Mouse (Mus musculus) heart, embryonic 14.5 days (tissue): ENCODE measurements around the gene Ms4a1. TPM values are rescaled to one million over a fixed set of nuclear protein-coding genes. Genes with fewer than 3 reads are reported as not detected.
"Not testable (repeated sequence)": the region's sequence is repeated elsewhere in the genome, so short reads cannot be mapped to it uniquely, and the experiment has no call there.

Experiments used
- ATAC-seq: fragments of 200-750 bp; cut with Nextera tagmentation; 2 replicates; pipeline ENCODE4 v1.8.0; 2017; ENCODE audit warnings: low read depth, moderate TSS enrichment; ENCODE audit not compliant: insufficient number of reproducible peaks, insufficient read depth, low FRiP score
- H3K27ac ChIP-seq, 2 experiments: fragments of 200-500 bp in 1 of 2; fragments of 300-500 bp in 1 of 2; sonication (generic) in 1 of 2; replicated peaks in 1 of 2; 2 replicates each; pipeline ENCODE4 v1.5.1; 2012 to 2014; ENCODE audit warnings: low read depth in 2 of 2, low read length in 2 of 2, control low read depth in 1 of 2, mild to moderate bottlenecking in 1 of 2, mixed read lengths in 1 of 2; ENCODE audit not compliant: control insufficient read depth in 1 of 2, insufficient read depth in 1 of 2
- H3K27me3 ChIP-seq: fragments of 300-500 bp; sonication (generic); 2 replicates; pipeline ENCODE4 v1.6.1; 2014; ENCODE audit warnings: mild to moderate bottlenecking, low read length, control low read depth; ENCODE audit not compliant: control insufficient read depth, insufficient read depth
- H3K36me3 ChIP-seq: fragments of 300-500 bp; sonication (generic); 2 replicates; pipeline ENCODE4 v1.6.1; 2014; ENCODE audit warnings: mild to moderate bottlenecking, control low read depth, low read length, mixed read lengths; ENCODE audit not compliant: control insufficient read depth, insufficient read depth
- H3K4me1 ChIP-seq, 2 experiments: fragments of 200-500 bp in 1 of 2; fragments of 300-500 bp in 1 of 2; sonication (generic) in 1 of 2; 2 replicates each; pipeline ENCODE4 v1.6.1; 2012 to 2014; ENCODE audit warnings: low read length in 2 of 2, control low read depth in 1 of 2, mixed read lengths in 1 of 2; ENCODE audit not compliant: control insufficient read depth in 2 of 2, insufficient read depth in 2 of 2
- H3K4me2 ChIP-seq: fragments of 300-500 bp; sonication (generic); 2 replicates; pipeline ENCODE4 v1.6.1; 2014; ENCODE audit warnings: mild to moderate bottlenecking, low read length
- H3K4me3 ChIP-seq, 2 experiments: fragments of 200-500 bp in 1 of 2; fragments of 300-500 bp in 1 of 2; sonication (generic) in 1 of 2; 2 replicates each; pipeline ENCODE4 v1.5.1; 2012 to 2014; ENCODE audit warnings: low read length in 2 of 2, mild to moderate bottlenecking in 2 of 2, control low read depth in 1 of 2, low read depth in 1 of 2, moderate library complexity in 1 of 2; ENCODE audit not compliant: control insufficient read depth in 1 of 2, insufficient read depth in 1 of 2
- H3K9ac ChIP-seq: fragments of 300-500 bp; sonication (generic); 2 replicates; pipeline ENCODE4 v1.6.1; 2014; ENCODE audit warnings: mild to moderate bottlenecking, low read length
- H3K9me3 ChIP-seq: fragments of 300-500 bp; sonication (generic); 2 replicates; pipeline ENCODE4 v1.6.1; 2016; ENCODE audit warnings: low read length, control low read depth; ENCODE audit not compliant: control insufficient read depth
- WGBS: fragments of 180-500 bp; shearing (Covaris S2); extraction: QIAGEN DNeasy Blood & Tissue Kit; methylation state at CpG from one replicate; pipeline ENCODE4 v1.1.7; 2014; 5-methylcytosine and 5-hydroxymethylcytosine counted together
- polyA plus RNA-seq: library from polyadenylated mRNA; unstranded; fragments of >200 nt; fragmentation: Nextera tagmentation; extraction: Ambion mirVana; gene quantifications from 2 replicates; pipeline ENCODE4 v1.2.1, GENCODE M21; 2014

Ms4a1 gene
- not detected in 2 replicates for polyA plus RNA-seq

DNA sequence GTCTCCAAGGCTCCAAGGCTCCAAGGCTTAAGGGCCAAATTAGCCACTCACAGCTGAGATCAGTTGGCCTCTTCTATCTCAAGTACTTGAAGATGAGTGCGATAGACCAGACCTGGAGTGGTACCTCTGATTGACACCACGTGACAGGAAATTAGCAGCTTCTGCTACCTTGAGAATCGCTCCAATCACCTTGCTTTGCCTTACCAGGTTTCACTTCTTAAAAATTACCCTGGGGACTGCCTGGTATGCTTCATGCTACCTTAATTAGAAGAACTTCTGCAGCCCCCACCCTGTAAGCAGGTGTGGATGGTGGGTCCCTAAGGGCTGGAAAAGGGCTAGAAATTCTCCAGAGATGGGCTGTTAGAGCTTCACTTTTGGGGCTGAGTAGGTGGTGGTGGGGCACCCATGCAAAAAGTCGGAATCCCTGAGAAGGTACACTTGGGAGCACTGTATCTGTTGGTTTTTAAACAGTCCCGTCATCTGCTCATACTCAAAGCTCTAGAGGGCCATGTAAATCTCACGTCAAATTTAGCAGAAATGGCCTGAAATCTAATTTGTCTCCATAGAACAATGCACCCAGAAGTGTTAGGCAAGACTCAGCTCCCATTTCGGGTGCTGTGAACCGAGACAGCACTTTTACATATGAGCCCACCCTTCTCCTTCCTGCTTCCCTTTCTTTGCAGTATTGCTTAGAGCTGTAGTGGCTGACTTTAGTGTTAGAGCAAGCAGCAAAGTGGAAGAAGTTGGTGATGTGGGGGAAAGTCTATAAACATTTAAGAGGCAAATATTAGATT lies at the start of gene Ms4a1:
TSS of gene Ms4a1 (minus strand) at position 190 of the 794 bp plus-strand sequence.
- Histone ChIP-seq H3K4me1 (no peaks in the 10 kb centered on the region), H3K27ac (no peak within 1 kb of the TSS), H3K36me3 (no peaks in the 10 kb centered on the region), H3K9ac (no peak within 1 kb of the TSS), H3K4me2 (no peak within 1 kb of the TSS), H3K27me3 (no peaks in the 10 kb centered on the region), H3K9me3 (no peaks in the 10 kb centered on the region), H3K4me3 (no peak within 1 kb of the TSS)
- WGBS: 69% methylated on average over 8 of the region's 8 CpGs
- ATAC-seq: no peak

DNA sequence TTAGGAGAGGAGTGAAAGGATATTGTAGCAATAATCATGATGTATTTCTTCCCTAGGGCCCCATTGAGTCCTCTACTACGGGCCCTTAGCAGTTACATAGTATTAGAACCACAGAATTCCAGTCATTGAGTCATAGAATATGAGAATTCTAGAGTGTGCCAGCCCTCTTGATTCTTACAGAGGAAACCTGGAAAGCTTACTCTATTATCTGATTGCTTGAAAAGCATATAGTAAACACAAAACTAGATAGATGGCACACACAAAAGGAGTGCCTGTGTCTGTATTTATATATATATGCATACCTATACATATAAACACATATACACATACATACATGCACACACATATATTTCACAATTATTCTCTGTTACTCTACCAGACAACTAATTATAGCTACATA lies 48.3 kb upstream of the Ms4a1 start, which contains the start of gene Ms4a14:
TSS of gene Ms4a14 (minus strand) at position 101 of the 400 bp plus-strand sequence.
- 61% methylated on average over 1 of the region's 1 CpGs for WGBS
- ATAC-seq: no peak
- Histone ChIP-seq H3K4me1 (no peaks in the 10 kb centered on the region), H3K4me2 (no peak within 1 kb of the TSS), H3K9ac (no peak within 1 kb of the TSS), H3K4me3 (no peak within 1 kb of the TSS), H3K9me3 (no peaks in the 10 kb centered on the region), H3K36me3 (no peaks in the 10 kb centered on the region), H3K27me3 (no peaks in the 10 kb centered on the region), H3K27ac (no peak within 1 kb of the TSS)

DNA sequence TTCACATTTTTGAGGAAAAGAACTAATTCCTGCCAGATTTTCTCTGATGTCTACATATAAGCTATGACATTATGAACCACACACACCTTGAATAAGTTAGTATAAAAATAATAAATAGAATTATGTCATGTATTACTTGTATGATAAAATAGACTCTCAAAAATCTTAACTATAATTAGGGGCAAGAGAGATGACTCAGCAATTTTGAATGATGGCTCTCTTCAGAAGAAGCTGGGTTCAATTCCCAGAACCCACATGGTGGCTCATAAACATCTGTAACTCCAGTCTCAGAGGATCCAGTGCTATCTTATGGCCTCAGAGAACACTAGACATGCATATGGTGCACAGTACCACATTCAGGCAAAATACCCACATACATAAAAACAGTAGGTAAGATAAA lies 42.8 kb upstream of the Ms4a1 start:
- H3K36me3 ChIP-seq: no peaks in the 10 kb centered on the region
- no peak for ATAC-seq

DNA sequence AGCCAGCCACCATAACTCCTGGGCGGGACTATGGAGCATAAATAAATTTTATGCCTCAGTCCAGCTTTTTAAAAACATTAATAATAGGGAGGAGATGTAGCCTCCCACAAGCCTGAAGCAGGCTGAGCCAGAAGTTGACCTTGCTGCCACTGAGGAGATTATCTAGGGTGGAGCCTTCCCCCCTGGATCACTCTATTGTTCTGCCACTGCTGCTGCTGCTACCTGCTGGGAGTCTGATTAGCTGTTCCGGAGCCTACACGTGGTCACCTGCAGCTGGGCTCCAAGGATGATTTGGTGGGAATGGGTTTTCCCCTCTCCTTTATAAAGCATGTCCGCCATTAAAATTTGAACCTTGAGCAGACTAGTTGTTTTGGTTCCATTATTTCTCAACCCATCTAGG lies 33.5 kb upstream of the Ms4a1 start:
- not testable (repeated sequence) for H3K36me3 ChIP-seq, H3K4me1 ChIP-seq, ATAC-seq, H3K4me2 ChIP-seq, H3K4me3 ChIP-seq, H3K27me3 ChIP-seq, H3K9me3 ChIP-seq, H3K9ac ChIP-seq, H3K27ac ChIP-seq
- 52% methylated on average over 4 of the region's 4 CpGs for WGBS

More for the DNA sequence above, 42.8 kb upstream of the Ms4a1 start:
- Histone ChIP-seq H3K9ac (no peak overlapping the region), H3K9me3 (no peaks in the 10 kb centered on the region), H3K4me2 (no peak overlapping the region), H3K4me3 (no peak overlapping the region), H3K4me1 (no peaks in the 10 kb centered on the region), H3K27ac (no peak overlapping the region), H3K27me3 (no peaks in the 10 kb centered on the region)

DNA sequence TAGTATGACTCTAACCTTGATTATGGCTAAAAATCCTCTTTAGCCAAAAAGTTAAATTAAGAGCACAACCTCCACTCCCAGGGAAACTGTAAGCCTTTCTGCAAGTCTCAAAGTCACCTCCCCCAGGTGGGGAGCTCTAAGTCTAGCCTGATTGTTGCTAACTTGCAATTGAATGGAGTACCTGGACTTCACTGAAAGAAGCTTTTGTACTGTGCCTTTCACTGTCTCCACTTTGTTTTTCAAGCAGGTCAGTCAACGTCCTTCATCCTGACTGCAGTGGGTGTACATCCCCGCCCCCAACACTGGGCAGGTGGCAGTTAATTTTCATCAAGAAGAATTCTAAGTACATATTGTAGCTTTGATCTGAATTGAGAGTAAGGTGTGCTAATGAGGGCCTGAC lies 32.9 kb upstream of the Ms4a1 start:
- no peak for ATAC-seq
- WGBS: 58% methylated on average over 2 of the region's 2 CpGs
- no peaks in the 10 kb centered on the region for H3K4me1 ChIP-seq
- H3K4me2 ChIP-seq: no peak overlapping the region
- H3K27me3 ChIP-seq: no peaks in the 10 kb centered on the region
- H3K4me3 ChIP-seq: no peak overlapping the region
- H3K27ac ChIP-seq: no peak overlapping the region
- H3K9me3 ChIP-seq: no peaks in the 10 kb centered on the region
- H3K36me3 ChIP-seq: no peaks in the 10 kb centered on the region
- no peak overlapping the region for H3K9ac ChIP-seq

DNA sequence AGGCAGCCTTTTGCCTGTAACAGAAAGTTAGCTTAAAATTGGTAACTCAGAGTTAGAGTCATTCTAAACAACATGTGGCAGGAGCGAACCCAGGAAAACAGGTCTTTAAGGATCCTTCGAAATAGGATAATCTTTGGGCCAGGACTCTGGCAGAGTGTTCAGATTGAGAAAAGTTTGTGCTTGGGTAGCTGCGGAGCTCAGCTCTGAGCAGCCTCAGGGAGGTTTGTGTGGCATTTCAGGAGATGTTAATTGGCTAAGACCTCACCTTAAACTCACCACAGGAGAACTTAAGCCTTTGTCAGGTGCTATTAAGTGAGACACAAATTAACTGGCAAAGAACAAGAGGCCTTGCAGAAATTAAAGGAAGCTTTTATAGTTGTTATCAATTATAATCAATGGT lies 27.6 kb upstream of the Ms4a1 start:
- not testable (repeated sequence) for H3K27ac ChIP-seq, ATAC-seq, H3K4me1 ChIP-seq, H3K9ac ChIP-seq, H3K27me3 ChIP-seq, H3K36me3 ChIP-seq, H3K9me3 ChIP-seq
- 6% methylated on average over 3 of the region's 3 CpGs for WGBS
- peak overlapping the region; percentile 69 for H3K4me2 ChIP-seq
- H3K4me3 ChIP-seq: peak overlapping the region; percentile 20 to 46

DNA sequence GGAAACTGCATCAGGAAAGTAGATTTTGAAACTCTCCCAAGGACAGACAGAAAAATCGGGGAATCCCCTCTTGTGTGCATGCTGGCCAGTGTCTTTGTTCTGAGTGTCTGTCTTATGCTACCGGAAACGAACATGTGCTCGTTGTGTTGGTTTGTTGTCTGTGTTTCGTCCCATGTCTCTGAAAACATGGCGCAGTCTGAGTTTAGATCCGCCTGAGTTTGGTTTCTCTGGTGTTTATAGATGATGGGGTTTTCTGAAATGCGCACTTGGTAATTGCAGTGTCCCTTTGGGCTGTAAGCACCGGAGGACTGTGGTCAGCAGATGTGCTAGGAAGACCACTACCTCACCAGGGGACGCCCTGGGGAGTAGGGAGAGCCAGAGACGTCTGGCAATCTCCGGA lies 26.9 kb upstream of the Ms4a1 start:
- H3K4me1 ChIP-seq: no peaks in the 10 kb centered on the region
- H3K27me3 ChIP-seq: no peaks in the 10 kb centered on the region
- H3K4me3 ChIP-seq: peak overlapping the region; percentile 46 to 73
- no peaks in the 10 kb centered on the region for H3K9me3 ChIP-seq
- H3K27ac ChIP-seq: peak overlapping the region; percentile 33; a peak in 1 of 4 replicates
- peak overlapping the region; percentile 69 for H3K4me2 ChIP-seq
- WGBS: 2% methylated on average over 12 of the region's 12 CpGs
- H3K9ac ChIP-seq: peak overlapping the region; percentile 72
- ATAC-seq: no peak
- no peaks in the 10 kb centered on the region for H3K36me3 ChIP-seq

DNA sequence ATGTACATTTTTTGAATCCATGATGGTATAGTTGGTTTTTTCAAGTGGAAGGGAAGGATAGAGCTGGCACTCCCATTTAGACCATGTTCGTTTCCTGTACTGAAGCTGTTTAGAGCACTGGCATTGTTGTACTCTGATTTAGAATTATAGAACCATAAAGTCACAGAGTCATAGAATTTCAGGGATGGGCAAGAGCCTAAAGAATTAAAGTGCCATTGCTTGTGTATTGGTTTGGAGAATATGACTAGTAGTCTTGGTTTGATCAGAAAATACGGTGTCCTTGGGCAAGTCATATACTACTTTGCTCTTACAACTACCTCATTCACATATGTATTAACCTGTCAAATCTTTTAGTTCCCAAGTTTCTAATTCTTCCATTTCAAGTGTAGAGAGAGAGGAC lies 17.7 kb upstream of the Ms4a1 start, which contains the start of gene Ms4a5:
TSS of gene Ms4a5 (minus strand) at position 101 of the 400 bp plus-strand sequence.
- no peak within 1 kb of the TSS for H3K27ac ChIP-seq
- no peak for ATAC-seq
- H3K9me3 ChIP-seq: no peaks in the 10 kb centered on the region
- no peaks in the 10 kb centered on the region for H3K27me3 ChIP-seq
- no peak within 1 kb of the TSS for H3K4me3 ChIP-seq
- H3K4me2 ChIP-seq: no peak within 1 kb of the TSS
- no peaks in the 10 kb centered on the region for H3K36me3 ChIP-seq
- no peak within 1 kb of the TSS for H3K9ac ChIP-seq
- no peaks in the 10 kb centered on the region for H3K4me1 ChIP-seq
- WGBS: 72% methylated on average over 2 of the region's 2 CpGs
